Mouse (Mus musculus): ENCODE results near the gene Dnaaf3. TPM values are rescaled to one million over a fixed set of nuclear protein-coding genes. Genes with fewer than 3 reads are reported as not detected.

The Dnaaf3 gene
- total RNA-seq, 2 experiments from 2014 or later = not detected

Other genes with a start within 250 kb of the Dnaaf3 start
- 3.6 TPM in 1 of 2 replicates, not detected in the other for gene Ncr1, start 194.7 kb downstream of the Dnaaf3 start, total RNA-seq (2015; ENCODE audit: low replicate concordance)
- 2.1 and 6.4 TPM in 2 replicates for gene Ncr1, start 194.7 kb downstream of the Dnaaf3 start, total RNA-seq (2017; ENCODE audit: low replicate concordance)
- not detected in 2 replicates for gene Gp6, start 134.7 kb downstream of the Dnaaf3 start, total RNA-seq (2015; ENCODE audit: low replicate concordance)
- not detected in 2 replicates for gene Gp6, start 134.7 kb downstream of the Dnaaf3 start, total RNA-seq (2017; ENCODE audit: low replicate concordance)
- 0.72 and 1.3 TPM in 2 replicates for gene Rdh13, start 86.8 kb downstream of the Dnaaf3 start, total RNA-seq (2015; ENCODE audit: low replicate concordance)
- 0.45 and 1.5 TPM in 2 replicates for gene Rdh13, start 86.8 kb downstream of the Dnaaf3 start, total RNA-seq (2017; ENCODE audit: low replicate concordance)
- 2.9 and 6.1 TPM in 2 replicates for gene Eps8l1, start 71.8 kb downstream of the Dnaaf3 start, total RNA-seq (2015; ENCODE audit: low replicate concordance)
- 6.2 and 11.2 TPM in 2 replicates for gene Eps8l1, start 71.8 kb downstream of the Dnaaf3 start, total RNA-seq (2017; ENCODE audit: low replicate concordance)
- 73.9 and 133 TPM in 2 replicates for gene Ppp1r12c, start 30.8 kb downstream of the Dnaaf3 start, total RNA-seq (2015; ENCODE audit: low replicate concordance)
- gene Ppp1r12c, start 30.8 kb downstream of the Dnaaf3 start, total RNA-seq (2017; ENCODE audit: low replicate concordance) = 123 and 130 TPM in 2 replicates
- gene Tnnt1, start 16.1 kb downstream of the Dnaaf3 start, total RNA-seq (2015; ENCODE audit: low replicate concordance) = 1.4 TPM in 1 of 2 replicates, not detected in the other
- gene Tnnt1, start 16.1 kb downstream of the Dnaaf3 start, total RNA-seq (2017; ENCODE audit: low replicate concordance) = 3.9 TPM in 1 of 2 replicates, not detected in the other
- gene Tnni3, start 8.2 kb downstream of the Dnaaf3 start, total RNA-seq (2015; ENCODE audit: low replicate concordance) = not detected in 2 replicates
- not detected in 2 replicates for gene Tnni3, start 8.2 kb downstream of the Dnaaf3 start, total RNA-seq (2017; ENCODE audit: low replicate concordance)
- not detected in 2 replicates for gene Syt5, start 15.1 kb upstream of the Dnaaf3 start, total RNA-seq (2015; ENCODE audit: low replicate concordance)
- not detected in 2 replicates for gene Syt5, start 15.1 kb upstream of the Dnaaf3 start, total RNA-seq (2017; ENCODE audit: low replicate concordance)
- gene Ptprh, start 71.6 kb upstream of the Dnaaf3 start, total RNA-seq (2015; ENCODE audit: low replicate concordance) = not detected in 2 replicates
- not detected in 2 replicates for gene Ptprh, start 71.6 kb upstream of the Dnaaf3 start, total RNA-seq (2017; ENCODE audit: low replicate concordance)
- gene Tmem86b, start 99.0 kb upstream of the Dnaaf3 start, total RNA-seq (2015; ENCODE audit: low replicate concordance) = 72.1 and 91.0 TPM in 2 replicates
- gene Tmem86b, start 99.0 kb upstream of the Dnaaf3 start, total RNA-seq (2017; ENCODE audit: low replicate concordance) = 37.6 and 45.8 TPM in 2 replicates
- 62.0 and 84.3 TPM in 2 replicates for gene Ppp6r1, start 126.6 kb upstream of the Dnaaf3 start, total RNA-seq (2015; ENCODE audit: low replicate concordance)
- 73.6 and 85.1 TPM in 2 replicates for gene Ppp6r1, start 126.6 kb upstream of the Dnaaf3 start, total RNA-seq (2017; ENCODE audit: low replicate concordance)
- gene Hspbp1, start 152.6 kb upstream of the Dnaaf3 start, total RNA-seq (2015; ENCODE audit: low replicate concordance) = 4.0 and 32.3 TPM in 2 replicates
- 2.8 and 3.2 TPM in 2 replicates for gene Hspbp1, start 152.6 kb upstream of the Dnaaf3 start, total RNA-seq (2017; ENCODE audit: low replicate concordance)
- gene Brsk1, start 158.2 kb upstream of the Dnaaf3 start, total RNA-seq (2015; ENCODE audit: low replicate concordance) = not detected in 2 replicates
- not detected in 2 replicates for gene Brsk1, start 158.2 kb upstream of the Dnaaf3 start, total RNA-seq (2017; ENCODE audit: low replicate concordance)
- gene Tmem150b, start 192.8 kb upstream of the Dnaaf3 start, total RNA-seq (2015; ENCODE audit: low replicate concordance) = 1.4 TPM in 1 of 2 replicates, not detected in the other
- 0.68 TPM in 1 of 2 replicates, not detected in the other for gene Tmem150b, start 192.8 kb upstream of the Dnaaf3 start, total RNA-seq (2017; ENCODE audit: low replicate concordance)
- gene Kmt5c, start 207.7 kb upstream of the Dnaaf3 start, total RNA-seq (2015; ENCODE audit: low replicate concordance) = 24.9 and 33.1 TPM in 2 replicates
- 59.4 and 64.2 TPM in 2 replicates for gene Kmt5c, start 207.7 kb upstream of the Dnaaf3 start, total RNA-seq (2017; ENCODE audit: low replicate concordance)
- 54.1 and 81.8 TPM in 2 replicates for gene Cox6b2, start 220.6 kb upstream of the Dnaaf3 start, total RNA-seq (2015; ENCODE audit: low replicate concordance)
- 49.8 and 94.9 TPM in 2 replicates for gene Cox6b2, start 220.6 kb upstream of the Dnaaf3 start, total RNA-seq (2017; ENCODE audit: low replicate concordance)
- gene Fam71e2, start 238.8 kb upstream of the Dnaaf3 start, total RNA-seq (2015; ENCODE audit: low replicate concordance) = not detected in 2 replicates
- gene Fam71e2, start 238.8 kb upstream of the Dnaaf3 start, total RNA-seq (2017; ENCODE audit: low replicate concordance) = not detected in 2 replicates

Data from erythroid progenitor cell, adult 5-6 weeks (primary cell).